Mouse (Mus musculus) liver, adult 2 months (tissue): ENCODE results near the gene Chchd6. TPM values are rescaled to one million over a fixed set of nuclear protein-coding genes. Genes with fewer than 3 reads are reported as not detected.

Experiments used
- DNase-seq: peaks from one replicate; pipeline ENCODE4 v3.0.0-alpha.2; 2011; ENCODE audit warnings: low read depth, low spot score; ENCODE audit errors: extremely low read depth
- H3K27ac ChIP-seq: fragments of 200-500 bp; replicated peaks from 2 replicates; pipeline ENCODE4 v1.5.1; 2012; ENCODE audit warnings: low read depth, mild to moderate bottlenecking, control low read depth, inconsistent platforms, low read length; ENCODE audit not compliant: insufficient read depth
- H3K27me3 ChIP-seq: fragments of 200-500 bp; 2 replicates; pipeline ENCODE4 v1.6.1; 2012; ENCODE audit warnings: mild to moderate bottlenecking, moderate library complexity, low read length, inconsistent platforms; ENCODE audit not compliant: control insufficient read depth, insufficient read depth
- H3K36me3 ChIP-seq: fragments of 200-500 bp; 2 replicates; pipeline ENCODE4 v1.6.1; 2012; ENCODE audit warnings: low read length, inconsistent platforms; ENCODE audit not compliant: control insufficient read depth, insufficient read depth
- H3K4me1 ChIP-seq: fragments of 200-500 bp; 2 replicates; pipeline ENCODE4 v1.6.1; 2011; ENCODE audit warnings: low read length; ENCODE audit not compliant: control insufficient read depth, insufficient read depth
- H3K4me3 ChIP-seq: fragments of 200-500 bp; 2 replicates; pipeline ENCODE4 v1.5.1; 2011; ENCODE audit warnings: low read depth, mild to moderate bottlenecking, control low read depth, low read length, moderate library complexity; ENCODE audit not compliant: insufficient read depth
- H3K79me2 ChIP-seq: fragments of 200-500 bp; 2 replicates; pipeline ENCODE4 v1.6.1; 2012; ENCODE audit warnings: inconsistent platforms, mild to moderate bottlenecking, low read length, moderate library complexity; ENCODE audit not compliant: control insufficient read depth, insufficient read depth
- H3K9ac ChIP-seq: fragments of 200-500 bp; 2 replicates; pipeline ENCODE4 v1.6.1; 2012; ENCODE audit warnings: low read depth, mild to moderate bottlenecking, control low read depth, inconsistent platforms, low read length
- CTCF ChIP-seq: fragments of 200-500 bp; IDR thresholded peaks from 2 replicates; pipeline ENCODE4 v1.5.1; 2011; ENCODE audit warnings: low read depth, low read length, control low read depth
- POLR2A ChIP-seq: fragments of 200-500 bp; IDR thresholded peaks from 2 replicates; pipeline ENCODE4 v1.6.1; 2011; ENCODE audit warnings: low read length, control low read depth; ENCODE audit not compliant: insufficient read depth; ENCODE audit errors: extremely low read depth
- WGBS: fragments of 180-500 bp; shearing (Covaris S2); methylation state at CpG from one replicate; pipeline ENCODE4 v1.1.7; 2018; 5-methylcytosine and 5-hydroxymethylcytosine counted together
- polyA plus RNA-seq: library from polyadenylated mRNA; depleted of rRNA; stranded (reverse); fragments of >200 nt; gene quantifications from 2 replicates; pipeline ENCODE4 v1.2.3, GENCODE M21; 2012
- total RNA-seq: library from RNA; depleted of rRNA; stranded (reverse); fragments of >200 nt; gene quantifications from 2 replicates; pipeline ENCODE4 v1.2.3, GENCODE M21; 2014

The Chchd6 gene
- total and polyA plus RNA-seq, 2 experiments = 5.0 to 6.9 TPM

- DNase-seq = no peak
- WGBS = 75% methylated on average over 5 of the region's 5 CpGs
- H3K9ac ChIP-seq = no peak overlapping the region
- no peaks in the 10 kb centered on the region for H3K4me1 ChIP-seq
- no peak overlapping the region for H3K27ac ChIP-seq
- no peaks in the 10 kb centered on the region for H3K79me2 ChIP-seq
- no peak overlapping the region for H3K4me3 ChIP-seq
- H3K27me3 ChIP-seq = no peaks in the 10 kb centered on the region
- no peak for TF ChIP-seq CTCF
- no peak for TF ChIP-seq POLR2A
- no peaks in the 10 kb centered on the region for H3K36me3 ChIP-seq
Measured at GRCm38 (mm10) chr6:89408259-89408658, 187.2 kb downstream of the Chchd6 start.

DNA sequence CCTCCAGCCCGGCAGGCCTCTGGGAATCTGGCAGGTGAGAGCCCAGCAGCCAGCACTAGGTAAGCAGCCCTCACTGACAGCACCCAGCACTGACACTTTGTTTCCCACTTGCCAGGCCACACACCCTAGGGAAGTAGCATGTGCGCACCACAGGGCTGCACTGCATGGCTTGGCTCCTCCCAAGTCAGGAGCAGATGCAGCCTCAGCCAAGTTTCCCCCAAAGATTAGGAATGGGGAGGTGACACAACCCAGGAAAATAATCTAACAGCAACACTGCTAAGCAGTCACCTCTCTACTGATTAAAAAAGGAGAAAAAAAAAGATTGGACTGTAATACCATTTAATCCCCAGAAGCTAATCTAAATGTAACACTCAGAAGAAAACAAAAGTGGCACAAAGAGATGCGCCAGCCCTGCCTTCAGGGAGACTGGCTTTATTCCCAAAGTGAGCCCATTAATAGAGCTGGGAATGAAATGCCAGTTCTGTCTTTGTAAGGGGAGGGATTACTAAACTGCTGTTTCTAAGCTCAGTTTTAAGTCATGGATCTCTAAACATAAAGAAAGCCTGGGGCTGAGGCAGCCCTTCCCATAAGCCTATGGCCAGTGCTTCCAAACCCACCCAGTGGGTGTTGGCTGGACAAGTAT lies 188.1 kb downstream of the Chchd6 start:
- 90% methylated on average over 3 of the region's 3 CpGs for WGBS
- no peak overlapping the region for H3K4me3 ChIP-seq
- H3K36me3 ChIP-seq = no peaks in the 10 kb centered on the region
- no peak for TF ChIP-seq CTCF
- TF ChIP-seq POLR2A = no peak
- no peak overlapping the region for H3K27ac ChIP-seq
- no peaks in the 10 kb centered on the region for H3K79me2 ChIP-seq
- no peaks in the 10 kb centered on the region for H3K4me1 ChIP-seq
- DNase-seq = no peak
- no peak overlapping the region for H3K9ac ChIP-seq
- no peaks in the 10 kb centered on the region for H3K27me3 ChIP-seq

- Histone ChIP-seq H3K27ac (no peak overlapping the region), H3K79me2 (no peaks in the 10 kb centered on the region), H3K27me3 (no peaks in the 10 kb centered on the region), H3K9ac (no peak overlapping the region), H3K4me3 (no peak overlapping the region), H3K36me3 (no peaks in the 10 kb centered on the region), H3K4me1 (no peaks in the 10 kb centered on the region)
- no peak for TF ChIP-seq POLR2A
- no peak for TF ChIP-seq CTCF
- 89% methylated on average over 2 of the region's 2 CpGs for WGBS
- DNase-seq = no peak
Measured at GRCm38 (mm10) chr6:89404964-89405363, 190.5 kb downstream of the Chchd6 start.

DNA sequence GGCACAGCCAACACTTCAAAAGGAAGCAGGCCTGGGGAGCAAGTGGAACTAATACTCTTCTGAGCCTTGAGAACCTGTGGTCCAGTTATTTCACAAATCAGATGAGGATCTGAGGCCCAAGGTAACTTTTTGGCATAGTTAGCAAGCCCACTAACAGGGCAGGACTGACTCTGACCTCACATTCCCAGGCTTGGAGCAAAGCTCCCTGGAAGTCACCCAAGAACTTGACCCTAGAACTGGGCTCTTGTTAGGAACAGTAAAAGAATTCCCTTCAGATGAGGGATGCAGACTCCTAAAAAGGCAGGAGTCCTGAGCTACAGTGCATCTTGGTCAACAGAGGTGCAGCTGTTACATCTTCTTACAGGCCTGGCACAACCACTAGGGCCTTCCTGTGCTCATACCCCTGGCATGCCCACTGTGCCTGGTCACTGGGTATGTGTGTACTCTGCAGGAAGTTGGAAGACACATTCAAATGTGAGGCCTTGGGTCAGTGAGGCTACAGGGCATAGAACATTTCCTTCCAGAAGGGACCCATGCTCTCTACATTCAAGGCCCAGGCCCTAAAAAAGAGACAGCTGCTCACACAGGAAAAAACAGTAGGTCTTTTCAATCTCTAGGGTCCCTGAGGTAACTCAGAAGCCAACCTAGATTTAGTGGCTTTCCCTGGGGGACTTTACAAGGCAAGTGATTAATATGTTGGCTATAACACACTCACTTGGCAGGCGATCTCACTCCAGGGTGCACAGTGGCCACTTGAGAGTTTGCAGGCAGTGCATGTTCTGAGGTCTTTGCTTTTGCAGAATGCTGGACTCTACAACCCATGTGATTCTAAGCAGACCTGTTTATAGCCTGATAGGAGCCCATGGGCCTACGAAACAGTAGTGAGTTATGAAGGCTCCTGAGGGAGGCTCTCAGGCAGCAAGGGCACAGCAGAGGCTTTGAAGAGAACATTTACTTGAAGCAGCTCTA lies 191.9 kb downstream of the Chchd6 start:
- Histone ChIP-seq H3K4me1 (no peaks in the 10 kb centered on the region), H3K4me3 (no peak overlapping the region), H3K79me2 (no peaks in the 10 kb centered on the region), H3K27me3 (no peaks in the 10 kb centered on the region), H3K27ac (no peak overlapping the region), H3K36me3 (no peaks in the 10 kb centered on the region), H3K9ac (no peak overlapping the region)
- TF ChIP-seq POLR2A = no peak
- no peak for TF ChIP-seq CTCF
- WGBS = 89% methylated on average over 2 of the region's 2 CpGs
- no peak for DNase-seq

- H3K79me2 ChIP-seq = no peaks in the 10 kb centered on the region
- no peaks in the 10 kb centered on the region for H3K4me1 ChIP-seq
- H3K4me3 ChIP-seq = no peak overlapping the region
- WGBS = 95% methylated on average over 2 of the region's 2 CpGs
- H3K27ac ChIP-seq = no peak overlapping the region
- DNase-seq = peak; percentile 13
- no peak overlapping the region for H3K9ac ChIP-seq
- H3K27me3 ChIP-seq = no peaks in the 10 kb centered on the region
- TF ChIP-seq CTCF (no peak), POLR2A (no peak)
- H3K36me3 ChIP-seq = no peaks in the 10 kb centered on the region
Measured at GRCm38 (mm10) chr6:89402406-89402805, 193.0 kb downstream of the Chchd6 start.

- H3K9ac ChIP-seq = no peak overlapping the region
- DNase-seq = no peak
- H3K4me1 ChIP-seq = no peaks in the 10 kb centered on the region
- no peak overlapping the region for H3K4me3 ChIP-seq
- no peaks in the 10 kb centered on the region for H3K27me3 ChIP-seq
- H3K36me3 ChIP-seq = no peaks in the 10 kb centered on the region
- no peak overlapping the region for H3K27ac ChIP-seq
- H3K79me2 ChIP-seq = no peaks in the 10 kb centered on the region
- TF ChIP-seq CTCF = no peak
- no peak for TF ChIP-seq POLR2A
- whole genome bisulfite sequencing = 93% methylated on average over 1 of the region's 1 CpGs
Measured at GRCm38 (mm10) chr6:89399564-89399963, 195.9 kb downstream of the Chchd6 start.
